Mouse (Mus musculus): ENCODE measurements around the gene Slain1.

- TF ChIP-seq CTCF (IDR thresholded peaks at IDR 0.05; ENCODE audit: low read depth, low read length) = no peak
- TF ChIP-seq EP300 (IDR thresholded peaks at IDR 0.05; ENCODE audit: insufficient read depth, low read depth, low read length) = no peak
- no peak for TF ChIP-seq POLR2A (IDR thresholded peaks at IDR 0.05; ENCODE audit: insufficient read depth, low read length)
These were observed 92.1 kb downstream of the Slain1 start for GRCm38 (mm10) chr14:103742150-103742549.
